Mouse (Mus musculus) thymus, adult 2 months (tissue): ENCODE measurements at regions not wholly inside any gene's neighbourhood (a gene's known extent, or its start where the extent isn't known, plus 50 kb on each side); places are given as distances from the start of the nearest gene placed in this dataset.

Experiments used
- CTCF ChIP-seq: fragments of 200-500 bp; IDR thresholded peaks from 2 replicates; pipeline ENCODE4 v1.5.1; 2012; ENCODE audit warnings: mild to moderate bottlenecking, control low read depth, low read length, moderate library complexity, borderline replicate concordance; ENCODE audit not compliant: control insufficient read depth, poor library complexity, insufficient read depth; ENCODE audit errors: extremely low read depth
- POLR2A ChIP-seq: fragments of 200-500 bp; IDR thresholded peaks from 2 replicates; pipeline ENCODE4 v1.6.1; 2012; ENCODE audit warnings: mild to moderate bottlenecking, low read length, control low read depth, moderate library complexity; ENCODE audit not compliant: control insufficient read depth, poor library complexity, insufficient read depth; ENCODE audit errors: extremely low read depth

- no peak for TF ChIP-seq CTCF
- TF ChIP-seq POLR2A = no peak
These were observed 164.8 kb upstream of the Mphosph6 start for GRCm38 (mm10) chr8:117966556-117966955.
